Mouse (Mus musculus) embryonic facial prominence, embryonic 11.5 days (tissue): ENCODE results near the gene Map4. TPM values are rescaled to one million over a fixed set of nuclear protein-coding genes. Genes with fewer than 3 reads are reported as not detected.

Source experiments
- ATAC-seq: fragments of 200-750 bp; cut with Nextera tagmentation; replicated peaks from 2 replicates; pipeline ENCODE4 v1.8.0; 2017; ENCODE audit warnings: low read depth; ENCODE audit not compliant: insufficient number of reproducible peaks, low FRiP score, low TSS enrichment
- DNase-seq: peaks from one replicate; pipeline ENCODE4 v3.0.0-alpha.2; 2015; ENCODE audit warnings: low spot score
- H3K27ac ChIP-seq: fragments of 300-500 bp; sonication (generic); replicated peaks from 2 replicates; pipeline ENCODE4 v1.5.1; 2014; ENCODE audit warnings: mild to moderate bottlenecking, low read depth, low read length, control low read depth
- H3K27me3 ChIP-seq: fragments of 300-500 bp; sonication (generic); 2 replicates; pipeline ENCODE4 v1.6.1; 2014; ENCODE audit warnings: mild to moderate bottlenecking, low read length, moderate library complexity, mixed read lengths; ENCODE audit not compliant: control insufficient read depth, insufficient read depth
- H3K36me3 ChIP-seq: fragments of 300-500 bp; sonication (generic); replicated peaks from 2 replicates; pipeline ENCODE4 v1.6.1; 2014; ENCODE audit warnings: low read depth, mild to moderate bottlenecking, low read length, moderate library complexity, mixed read lengths; ENCODE audit not compliant: control insufficient read depth, insufficient read depth
- H3K4me1 ChIP-seq: fragments of 300-500 bp; sonication (generic); 2 replicates; pipeline ENCODE4 v1.6.1; 2014; ENCODE audit warnings: low read length, mixed read lengths; ENCODE audit not compliant: control insufficient read depth, insufficient read depth
- H3K4me2 ChIP-seq: fragments of 300-500 bp; sonication (generic); 2 replicates; pipeline ENCODE4 v1.6.1; 2014; ENCODE audit warnings: low read depth, mild to moderate bottlenecking, control low read depth, low read length, moderate library complexity
- H3K4me3 ChIP-seq: fragments of 300-500 bp; sonication (generic); 2 replicates; pipeline ENCODE4 v1.5.1; 2014; ENCODE audit warnings: low read depth, low read length, control low read depth
- H3K9ac ChIP-seq: fragments of 300-500 bp; sonication (generic); replicated peaks from 2 replicates; pipeline ENCODE4 v1.6.1; 2014; ENCODE audit warnings: mild to moderate bottlenecking, control low read depth, low read length
- H3K9me3 ChIP-seq: fragments of 300-500 bp; sonication (generic); replicated peaks from 2 replicates; pipeline ENCODE4 v1.6.1; 2016; ENCODE audit warnings: mild to moderate bottlenecking, low read length, inconsistent platforms, mixed read lengths; ENCODE audit not compliant: control insufficient read depth
- WGBS: fragments of 180-500 bp; shearing (Covaris S2); extraction: QIAGEN DNeasy Blood & Tissue Kit; methylation state at CpG from one replicate; pipeline ENCODE4 v1.1.7; 2014; 5-methylcytosine and 5-hydroxymethylcytosine counted together
- polyA plus RNA-seq: library from polyadenylated mRNA; unstranded; fragments of >200 nt; fragmentation: Nextera tagmentation; extraction: Ambion mirVana; gene quantifications from 2 replicates; pipeline ENCODE4 v1.2.1, GENCODE M21; 2014

The Map4 gene
- polyA plus RNA-seq, 1 experiment from 2014 or later = 50.0 TPM

- Histone ChIP-seq H3K27me3 (no peaks in the 10 kb centered on the region), H3K4me2 (no peak overlapping the region), H3K4me1 (no peaks in the 10 kb centered on the region), H3K4me3 (no peak overlapping the region), H3K9me3 (no peaks in the 10 kb centered on the region), H3K9ac (no peak overlapping the region), H3K27ac (no peak overlapping the region), H3K36me3 (no peaks in the 10 kb centered on the region)
- DNase-seq (no peak), ATAC-seq (no peak)
- 78% methylated on average over 5 of the region's 5 CpGs for WGBS
Observed at GRCm38 (mm10) chr9:110020405-110020804, 89.1 kb downstream of the Map4 start.

GRCm38 (mm10) chr9:110021463-110021862, 90.2 kb downstream of the Map4 start:
- Histone ChIP-seq H3K4me3 (no peak overlapping the region), H3K27me3 (no peaks in the 10 kb centered on the region), H3K9ac (no peak overlapping the region), H3K4me1 (no peaks in the 10 kb centered on the region), H3K9me3 (no peaks in the 10 kb centered on the region), H3K4me2 (no peak overlapping the region), H3K36me3 (no peaks in the 10 kb centered on the region), H3K27ac (no peak overlapping the region)
- ATAC-seq (no peak), DNase-seq (no peak)
- WGBS = 93% methylated on average over 1 of the region's 1 CpGs

- H3K4me3 ChIP-seq = no peak overlapping the region
- H3K4me2 ChIP-seq = no peak overlapping the region
- no peak for ATAC-seq
- H3K27me3 ChIP-seq = no peaks in the 10 kb centered on the region
- no peak for DNase-seq
- no peaks in the 10 kb centered on the region for H3K4me1 ChIP-seq
- no peak overlapping the region for H3K27ac ChIP-seq
- 93% methylated on average over 2 of the region's 2 CpGs for WGBS
- H3K36me3 ChIP-seq = no peaks in the 10 kb centered on the region
- H3K9me3 ChIP-seq = no peaks in the 10 kb centered on the region
- H3K9ac ChIP-seq = no peak overlapping the region
Observed at GRCm38 (mm10) chr9:110022151-110022550, 90.9 kb downstream of the Map4 start.

GRCm38 (mm10) chr9:110035091-110035490, 103.8 kb downstream of the Map4 start:
- 85% methylated on average over 4 of the region's 4 CpGs for WGBS
- Histone ChIP-seq H3K9me3 (no peaks in the 10 kb centered on the region), H3K4me1 (no peaks in the 10 kb centered on the region), H3K27me3 (no peaks in the 10 kb centered on the region), H3K36me3 (no peaks in the 10 kb centered on the region; the same call in 1 of the 2 replicates), H3K4me2 (no peak overlapping the region), H3K4me3 (no peak overlapping the region), H3K27ac (no peak overlapping the region), H3K9ac (no peak overlapping the region)
- DNase-seq = no peak
- no peak for ATAC-seq

GRCm38 (mm10) chr9:110037895-110038294, 106.6 kb downstream of the Map4 start:
- Histone ChIP-seq H3K9ac (no peak overlapping the region), H3K4me1 (no peaks in the 10 kb centered on the region), H3K27ac (no peak overlapping the region), H3K4me2 (no peak overlapping the region), H3K4me3 (no peak overlapping the region), H3K27me3 (no peaks in the 10 kb centered on the region), H3K9me3 (no peaks in the 10 kb centered on the region), H3K36me3 (no peaks in the 10 kb centered on the region; the same call in 1 of the 2 replicates)
- no peak for DNase-seq
- no peak for ATAC-seq
- WGBS = 93% methylated on average over 8 of the region's 8 CpGs

- ATAC-seq = no peak
- no peak for DNase-seq
- Histone ChIP-seq H3K4me3 (no peak overlapping the region), H3K9ac (no peak overlapping the region), H3K27me3 (no peaks in the 10 kb centered on the region), H3K9me3 (no peaks in the 10 kb centered on the region), H3K27ac (no peak overlapping the region), H3K4me1 (no peaks in the 10 kb centered on the region), H3K4me2 (no peak overlapping the region), H3K36me3 (no peaks in the 10 kb centered on the region; the same call in 1 of the 2 replicates)
- 93% methylated on average over 2 of the region's 2 CpGs for WGBS
Observed at GRCm38 (mm10) chr9:110038485-110038884, 107.2 kb downstream of the Map4 start.

GRCm38 (mm10) chr9:110044373-110044772, 113.1 kb downstream of the Map4 start:
- WGBS = 95% methylated on average over 4 of the region's 4 CpGs
- Histone ChIP-seq H3K4me2 (no peak overlapping the region), H3K27ac (no peak overlapping the region), H3K36me3 (no peaks in the 10 kb centered on the region), H3K9me3 (no peaks in the 10 kb centered on the region), H3K4me1 (no peaks in the 10 kb centered on the region), H3K4me3 (no peak overlapping the region), H3K9ac (no peak overlapping the region), H3K27me3 (no peaks in the 10 kb centered on the region)
- ATAC-seq = no peak
- no peak for DNase-seq

GRCm38 (mm10) chr9:110045763-110046377, 114.6 kb downstream of the Map4 start:
- Histone ChIP-seq H3K9me3 (no peaks in the 10 kb centered on the region), H3K9ac (no peak overlapping the region), H3K27me3 (no peaks in the 10 kb centered on the region), H3K36me3 (no peaks in the 10 kb centered on the region), H3K4me2 (no peak overlapping the region), H3K4me1 (no peaks in the 10 kb centered on the region), H3K4me3 (no peak overlapping the region), H3K27ac (no peak overlapping the region)
- ATAC-seq = no peak
- no peak for DNase-seq
